Mouse (Mus musculus) right cerebral cortex, postnatal 36 days (tissue): Measurements from ENCODE around the gene Cplx3.

ENCODE experiments used
- DNase-seq, 2 experiments: peaks; one replicate each; pipeline ENCODE4 v3.0.0; 2022; ENCODE audit warnings: low spot score in 2 of 2, mixed read lengths in 1 of 2

Gene Cplx3

DNA sequence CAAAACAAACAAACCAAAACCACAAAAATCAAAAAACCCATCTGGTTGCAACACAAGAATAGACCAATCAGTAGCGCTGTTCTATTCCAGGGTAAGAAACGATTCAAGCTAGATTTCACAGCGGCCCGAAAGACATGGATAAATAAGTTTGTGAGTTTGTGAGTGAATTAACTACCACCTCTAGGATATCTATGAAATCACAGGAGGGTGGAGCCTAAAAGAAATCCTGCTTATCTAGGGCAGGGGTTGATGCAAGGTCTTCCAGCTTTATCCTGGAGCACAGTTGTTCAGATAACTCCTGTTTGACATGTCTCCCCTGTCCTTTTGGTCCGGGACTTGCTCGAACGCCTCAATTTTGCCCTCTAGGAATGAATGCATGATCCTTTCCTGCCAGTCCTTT, 45.8 kb downstream of the Cplx3 start:
- no peak for DNase-seq

DNA sequence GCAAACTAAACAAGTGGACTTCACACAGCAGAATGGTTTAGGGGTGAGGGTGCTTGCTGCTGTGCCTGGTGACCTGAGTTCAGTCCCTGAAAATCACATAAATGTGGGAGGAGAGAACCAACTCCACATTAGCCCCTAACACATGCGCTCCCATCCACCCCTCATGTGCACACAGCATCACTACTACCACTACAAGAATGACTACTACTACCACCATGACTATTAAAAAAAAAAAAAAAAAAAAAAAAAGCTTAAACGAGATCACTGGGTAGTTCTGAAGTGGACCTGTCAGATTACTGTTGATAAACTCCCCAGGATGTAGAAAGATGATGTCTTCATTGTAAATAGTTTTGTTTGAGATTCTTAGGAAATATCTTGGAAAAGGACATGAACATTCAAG, 46.5 kb downstream of the Cplx3 start:
- no peak for DNase-seq

DNA sequence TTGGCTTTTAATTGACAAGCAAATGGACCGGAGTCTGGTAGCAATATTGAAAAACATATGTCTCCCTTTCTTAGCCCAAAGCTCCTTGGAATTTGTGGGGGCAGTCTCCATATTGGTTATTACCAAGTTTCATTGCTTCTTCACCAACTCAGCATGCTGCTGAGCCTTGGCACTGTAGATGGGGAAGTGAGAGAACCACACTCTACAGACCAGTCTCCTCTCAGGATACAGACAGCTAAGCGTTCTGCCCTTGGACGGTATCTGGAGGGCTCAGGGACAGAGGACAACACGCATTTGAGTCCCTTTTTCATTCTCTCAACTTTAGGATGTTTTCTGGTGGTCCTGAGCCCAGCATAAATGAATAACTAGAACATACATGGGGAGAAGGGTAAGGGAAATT, 47.5 kb downstream of the Cplx3 start:
- DNase-seq: no peak

DNA sequence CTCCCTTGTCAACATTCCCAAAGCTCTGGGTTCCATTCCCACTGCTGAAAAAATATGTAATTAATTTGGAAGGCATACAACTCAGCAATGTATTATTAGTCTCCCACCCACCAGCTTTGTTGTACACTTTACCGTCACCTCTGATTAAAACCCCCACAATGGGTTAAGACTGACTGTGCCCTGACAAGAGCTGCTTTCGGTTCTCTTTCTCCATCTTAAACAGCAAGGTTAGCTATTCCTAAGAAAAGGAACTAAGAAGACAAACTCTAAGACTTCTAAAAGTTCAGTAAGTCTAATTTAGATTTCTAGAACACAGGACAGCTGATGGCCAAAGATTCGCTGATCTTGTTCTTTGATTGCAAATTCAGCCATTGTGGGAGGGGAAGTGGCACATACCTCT, 48.9 kb downstream of the Cplx3 start:
- no peak for DNase-seq

DNA sequence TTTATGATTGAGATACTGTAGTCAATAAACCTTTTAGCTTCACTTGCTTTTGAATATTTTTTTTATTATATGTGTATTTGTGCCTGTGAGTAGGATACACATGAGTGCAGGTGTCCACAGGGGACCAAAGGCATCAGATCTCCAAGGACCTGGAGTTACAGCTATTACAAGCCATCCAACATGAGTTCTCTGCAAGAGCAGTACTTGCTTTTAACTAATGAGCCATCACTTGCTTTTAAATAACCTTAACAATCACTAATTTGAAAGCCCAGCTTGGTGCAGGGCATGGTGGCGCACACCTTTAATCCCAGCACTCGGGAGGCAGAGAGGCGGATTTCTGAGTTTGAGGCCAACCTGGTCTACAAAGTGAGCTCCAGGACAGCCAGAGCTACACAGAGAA, 51.3 kb downstream of the Cplx3 start:
- DNase-seq: no peak

DNA sequence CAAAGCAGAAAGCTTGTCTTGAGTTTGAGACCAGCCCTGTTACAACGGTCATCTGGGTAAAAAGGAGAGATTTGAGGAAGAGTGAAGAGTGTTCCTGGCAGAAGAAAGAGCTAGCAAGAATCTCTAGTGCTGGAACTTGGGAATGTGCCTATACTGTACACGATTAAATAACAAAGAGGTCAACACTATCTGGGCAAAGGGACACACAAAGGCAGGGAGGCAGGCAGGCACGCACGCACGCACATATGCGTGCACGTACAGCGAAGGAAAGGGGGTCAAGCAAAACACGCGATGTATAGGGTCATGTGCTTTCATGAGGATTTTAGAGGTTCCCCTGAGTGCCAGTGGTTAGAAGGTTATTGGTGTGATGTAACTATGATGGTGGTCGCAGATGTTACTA, 53.0 kb downstream of the Cplx3 start:
- no peak for DNase-seq

DNA sequence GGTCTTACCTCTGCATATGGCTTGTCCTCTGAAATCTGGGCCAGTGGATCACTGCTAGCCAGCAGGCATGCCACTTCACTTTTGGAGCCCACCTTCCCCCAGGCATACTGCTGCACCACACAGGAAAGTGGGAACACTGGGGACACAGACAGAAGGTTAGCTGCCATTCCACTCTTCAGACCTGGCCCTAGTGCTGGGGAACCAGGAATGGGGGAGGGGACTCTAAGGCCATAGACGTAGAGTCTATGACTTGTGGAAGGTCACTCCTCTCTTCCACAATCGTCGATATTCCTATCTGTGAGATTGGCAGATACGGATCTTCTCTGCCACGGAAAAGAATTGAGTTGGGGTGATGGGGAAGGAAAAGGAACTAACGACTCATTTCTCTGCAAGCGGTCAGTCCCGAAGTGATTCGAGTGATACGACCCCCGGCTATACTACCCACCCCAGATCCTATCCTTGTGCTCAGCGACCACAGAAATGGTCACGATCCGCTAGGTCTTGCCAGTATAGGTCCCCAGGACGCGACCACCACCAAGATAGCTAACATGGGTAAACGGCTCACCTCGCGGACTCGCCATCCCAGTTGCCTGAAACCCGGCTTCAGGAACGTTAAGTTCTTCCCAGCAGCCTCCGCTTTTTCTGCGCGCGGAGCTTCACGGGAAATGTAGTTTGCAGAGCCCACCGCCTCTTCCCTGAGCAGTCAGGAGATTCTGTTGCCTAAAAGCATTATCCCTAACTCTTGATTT, 53.8 kb downstream of the Cplx3 start, which contains the start of gene Mpi:
Gene Mpi, minus strand, starts transcription at position 625 of the 749 bp plus-strand sequence.
- DNase-seq: peak; percentile 69 to 74

DNA sequence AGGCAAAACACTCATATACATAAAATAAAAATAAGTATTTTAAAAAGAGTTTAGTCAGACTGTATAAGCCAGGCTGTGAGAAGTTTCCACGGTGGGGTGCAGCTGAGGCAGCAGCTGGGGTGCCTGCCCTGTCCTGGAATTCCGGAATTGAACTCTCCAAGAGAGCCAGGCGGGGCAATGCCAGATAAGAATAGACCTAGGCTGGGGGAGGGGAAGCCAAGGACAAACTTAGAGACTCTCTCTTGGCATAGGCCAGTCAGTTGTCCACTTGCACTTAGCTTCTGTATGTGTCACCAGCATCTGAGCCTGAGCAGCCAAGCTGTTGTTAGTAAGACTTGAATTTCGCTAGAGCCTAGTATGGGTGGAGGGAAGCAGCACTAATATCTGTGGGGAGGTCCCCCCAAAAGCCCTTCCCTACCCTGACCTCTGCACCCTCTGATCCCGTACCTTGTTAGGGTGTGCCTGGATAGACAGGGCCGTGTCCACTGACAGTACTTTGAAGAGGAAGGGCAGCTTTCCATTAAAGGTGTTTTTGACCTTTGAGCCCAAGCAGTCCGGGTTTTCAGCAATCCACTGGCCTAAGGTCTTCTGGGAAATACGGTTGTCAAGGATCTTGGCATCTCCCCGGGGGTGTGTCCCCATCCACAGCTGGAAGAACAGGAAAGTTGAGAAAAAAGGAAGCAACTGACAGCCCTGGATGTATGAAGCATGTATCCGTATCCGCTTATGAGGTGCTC, 55.8 kb downstream of the Cplx3 start:
- no peak for DNase-seq
